Mouse (Mus musculus): ENCODE results near the gene Tcap. TPM values are rescaled to one million over a fixed set of nuclear protein-coding genes. Genes with fewer than 3 reads are reported as not detected.

Tcap gene
- polyA plus RNA-seq, 1 experiment from 2014 or later, result 6.7 TPM

Other genes starting within 250 kb of the Tcap start
- 13.9 and 17.0 TPM in 2 replicates for gene Fbxl20, start 233.4 kb upstream of the Tcap start, polyA plus RNA-seq (2015; fragmentation: Nextera tagmentation; extraction: Ambion mirVana)
- 58.1 and 59.2 TPM in 2 replicates for gene Med1, start 190.5 kb upstream of the Tcap start, polyA plus RNA-seq (2015; fragmentation: Nextera tagmentation; extraction: Ambion mirVana)
- 8.5 and 8.8 TPM in 2 replicates for gene Cdk12, start 180.8 kb upstream of the Tcap start, polyA plus RNA-seq (2015; fragmentation: Nextera tagmentation; extraction: Ambion mirVana)
- gene Neurod2, start 54.2 kb upstream of the Tcap start, polyA plus RNA-seq (2015; fragmentation: Nextera tagmentation; extraction: Ambion mirVana), result 0.06 TPM in 1 of 2 replicates, not detected in the other
- 5.6 and 6.1 TPM in 2 replicates for gene Ppp1r1b, start 35.4 kb upstream of the Tcap start, polyA plus RNA-seq (2015; fragmentation: Nextera tagmentation; extraction: Ambion mirVana)
- 55.9 and 61.3 TPM in 2 replicates for gene Stard3, start 25.4 kb upstream of the Tcap start, polyA plus RNA-seq (2015; fragmentation: Nextera tagmentation; extraction: Ambion mirVana)
- gene Pnmt, start 2.6 kb downstream of the Tcap start, polyA plus RNA-seq (2015; fragmentation: Nextera tagmentation; extraction: Ambion mirVana), result 0.13 TPM in 1 of 2 replicates, not detected in the other
- gene Pgap3, start 16.7 kb downstream of the Tcap start, polyA plus RNA-seq (2015; fragmentation: Nextera tagmentation; extraction: Ambion mirVana), result 15.0 and 16.2 TPM in 2 replicates
- 39.3 and 41.4 TPM in 2 replicates for gene Erbb2, start 28.7 kb downstream of the Tcap start, polyA plus RNA-seq (2015; fragmentation: Nextera tagmentation; extraction: Ambion mirVana)
- 87.5 and 97.5 TPM in 2 replicates for gene Mien1, start 55.2 kb downstream of the Tcap start, polyA plus RNA-seq (2015; fragmentation: Nextera tagmentation; extraction: Ambion mirVana)
- gene Grb7, start 62.6 kb downstream of the Tcap start, polyA plus RNA-seq (2015; fragmentation: Nextera tagmentation; extraction: Ambion mirVana), result 45.6 and 47.6 TPM in 2 replicates
- gene Ikzf3, start 162.2 kb downstream of the Tcap start, polyA plus RNA-seq (2015; fragmentation: Nextera tagmentation; extraction: Ambion mirVana), result 0.33 and 1.1 TPM in 2 replicates
- gene Zpbp2, start 167.3 kb downstream of the Tcap start, polyA plus RNA-seq (2015; fragmentation: Nextera tagmentation; extraction: Ambion mirVana), result 0.18 TPM in 1 of 2 replicates, not detected in the other
- gene Ormdl3, start 203.6 kb downstream of the Tcap start, polyA plus RNA-seq (2015; fragmentation: Nextera tagmentation; extraction: Ambion mirVana), result 50.8 and 51.2 TPM in 2 replicates
- gene Lrrc3c, start 214.5 kb downstream of the Tcap start, polyA plus RNA-seq (2015; fragmentation: Nextera tagmentation; extraction: Ambion mirVana), result not detected in 2 replicates
- 0.69 and 1.2 TPM in 2 replicates for gene Gm12355, start 241.8 kb downstream of the Tcap start, polyA plus RNA-seq (2015; fragmentation: Nextera tagmentation; extraction: Ambion mirVana)
- gene Gsdma3, start 242.5 kb downstream of the Tcap start, polyA plus RNA-seq (2015; fragmentation: Nextera tagmentation; extraction: Ambion mirVana), result not detected in 2 replicates

All from lung, embryonic 16.5 days (tissue).